Mouse (Mus musculus) midbrain, embryonic 13.5 days (tissue): ENCODE measurements around the gene Oard1. TPM values are rescaled to one million over a fixed set of nuclear protein-coding genes. Genes with fewer than 3 reads are reported as not detected.

Experiments
- ATAC-seq: fragments of 200-750 bp; cut with Nextera tagmentation; 2 replicates; pipeline ENCODE4 v1.8.0; 2017; ENCODE audit warnings: mild to moderate bottlenecking, moderate TSS enrichment, moderate library complexity
- H3K27ac ChIP-seq: fragments of 300-500 bp; sonication (generic); 2 replicates; pipeline ENCODE4 v1.5.1; 2015; ENCODE audit warnings: inconsistent platforms, mild to moderate bottlenecking, moderate library complexity
- H3K27me3 ChIP-seq: fragments of 300-500 bp; sonication (generic); 2 replicates; pipeline ENCODE4 v1.6.1; 2015; ENCODE audit warnings: mild to moderate bottlenecking, inconsistent platforms
- H3K36me3 ChIP-seq: fragments of 300-500 bp; sonication (generic); 2 replicates; pipeline ENCODE4 v1.6.1; 2015; ENCODE audit warnings: mild to moderate bottlenecking, inconsistent platforms
- H3K4me1 ChIP-seq: fragments of 300-500 bp; sonication (generic); replicated peaks from 2 replicates; pipeline ENCODE4 v1.6.1; 2015; ENCODE audit warnings: inconsistent platforms
- H3K4me2 ChIP-seq: fragments of 300-500 bp; sonication (generic); replicated peaks from 2 replicates; pipeline ENCODE4 v1.6.1; 2015; ENCODE audit warnings: moderate library complexity, mild to moderate bottlenecking, inconsistent platforms
- H3K4me3 ChIP-seq: fragments of 300-500 bp; sonication (generic); replicated peaks from 2 replicates; pipeline ENCODE4 v1.5.1; 2015; ENCODE audit warnings: mild to moderate bottlenecking, inconsistent platforms
- H3K9ac ChIP-seq: fragments of 300-500 bp; sonication (generic); replicated peaks from 2 replicates; pipeline ENCODE4 v1.6.1; 2015; ENCODE audit warnings: mild to moderate bottlenecking, inconsistent platforms
- H3K9me3 ChIP-seq: fragments of 300-500 bp; sonication (generic); 2 replicates; pipeline ENCODE4 v1.6.1; 2016; ENCODE audit warnings: mild to moderate bottlenecking, inconsistent platforms
- WGBS: fragments of 180-500 bp; shearing (Covaris S2); methylation state at CpG from one replicate; pipeline ENCODE4 v1.1.7; 2015; 5-methylcytosine and 5-hydroxymethylcytosine counted together
- polyA plus RNA-seq: library from polyadenylated mRNA; unstranded; fragments of >200 nt; fragmentation: Nextera tagmentation; extraction: Ambion mirVana; gene quantifications from 2 replicates; pipeline ENCODE4 v1.2.1, GENCODE M21; 2015

Gene Oard1
- polyA plus RNA-seq, 1 experiment from 2014 or later: 65.6 TPM

GRCm38 (mm10) chr17:48411241-48411640, 1.4 kb downstream of the Oard1 start:
- H3K27ac ChIP-seq: no peak overlapping the region; the same call in 1 of the 2 replicates
- H3K9ac ChIP-seq: peak overlapping the region; percentile 83

GRCm38 (mm10) chr17:48416011-48416410, 6.2 kb downstream of the Oard1 start:
- H3K9ac ChIP-seq: no peak overlapping the region
- no peaks in the 10 kb centered on the region for H3K9me3 ChIP-seq
- 84% methylated on average over 7 of the region's 7 CpGs for WGBS
- no peak overlapping the region for H3K4me2 ChIP-seq
- no peak overlapping the region for H3K27ac ChIP-seq
- peaks cover 13% of the 10 kb centered on the region for H3K4me1 ChIP-seq
- no peaks in the 10 kb centered on the region for H3K27me3 ChIP-seq
- no peak for ATAC-seq
- H3K36me3 ChIP-seq: peaks cover 30% of the 10 kb centered on the region
- no peak overlapping the region for H3K4me3 ChIP-seq

More at GRCm38 (mm10) chr17:48411241-48411640, 1.4 kb downstream of the Oard1 start:
- no peak for ATAC-seq
- no peaks in the 10 kb centered on the region for H3K9me3 ChIP-seq
- H3K36me3 ChIP-seq: peaks cover 22% of the 10 kb centered on the region
- 59% methylated on average over 8 of the region's 8 CpGs for WGBS
- H3K4me3 ChIP-seq: peak overlapping the region; percentile 88
- peaks cover 31% of the 10 kb centered on the region for H3K4me1 ChIP-seq
- no peaks in the 10 kb centered on the region for H3K27me3 ChIP-seq
- peak overlapping the region; percentile 81 for H3K4me2 ChIP-seq

GRCm38 (mm10) chr17:48416425-48417195, 6.8 kb downstream of the Oard1 start:
- peaks cover 7% of the 10 kb centered on the region for H3K4me1 ChIP-seq
- H3K9me3 ChIP-seq: no peaks in the 10 kb centered on the region
- 90% methylated on average over 14 of the region's 14 CpGs for WGBS
- no peak overlapping the region for H3K27ac ChIP-seq
- peak; percentile 89 for ATAC-seq
- H3K4me3 ChIP-seq: no peak overlapping the region
- H3K4me2 ChIP-seq: no peak overlapping the region
- no peak overlapping the region for H3K9ac ChIP-seq
- H3K36me3 ChIP-seq: peaks cover 30% of the 10 kb centered on the region
- H3K27me3 ChIP-seq: no peaks in the 10 kb centered on the region

- Histone ChIP-seq H3K27ac (no peak overlapping the region), H3K9ac (no peak overlapping the region), H3K27me3 (no peaks in the 10 kb centered on the region), H3K9me3 (no peaks in the 10 kb centered on the region), H3K36me3 (peaks cover 29% of the 10 kb centered on the region), H3K4me2 (no peak overlapping the region), H3K4me3 (no peak overlapping the region), H3K4me1 (no peaks in the 10 kb centered on the region)
- WGBS: 92% methylated on average over 6 of the region's 6 CpGs
- ATAC-seq: peak; percentile 52; the same call in 1 of the 2 replicates
Measured at GRCm38 (mm10) chr17:48417521-48417920, 7.7 kb downstream of the Oard1 start.

- no peak for ATAC-seq
- Histone ChIP-seq H3K27ac (no peak overlapping the region), H3K4me2 (no peak overlapping the region), H3K36me3 (peaks cover 25% of the 10 kb centered on the region), H3K27me3 (no peaks in the 10 kb centered on the region), H3K9me3 (no peaks in the 10 kb centered on the region), H3K9ac (no peak overlapping the region), H3K4me1 (no peaks in the 10 kb centered on the region), H3K4me3 (no peak overlapping the region)
- WGBS: 83% methylated on average over 7 of the region's 7 CpGs
Measured at GRCm38 (mm10) chr17:48418174-48418573, 8.4 kb downstream of the Oard1 start.

GRCm38 (mm10) chr17:48418781-48419180, 9.0 kb downstream of the Oard1 start:
- Histone ChIP-seq H3K27me3 (no peaks in the 10 kb centered on the region), H3K4me1 (no peaks in the 10 kb centered on the region), H3K9ac (no peak overlapping the region), H3K36me3 (peaks cover 23% of the 10 kb centered on the region), H3K4me2 (no peak overlapping the region), H3K27ac (no peak overlapping the region), H3K4me3 (no peak overlapping the region), H3K9me3 (no peaks in the 10 kb centered on the region)
- no peak for ATAC-seq
- 93% methylated on average over 1 of the region's 1 CpGs for WGBS

GRCm38 (mm10) chr17:48419571-48419970, 9.8 kb downstream of the Oard1 start:
- Histone ChIP-seq H3K27me3 (no peaks in the 10 kb centered on the region), H3K4me2 (no peak overlapping the region), H3K9me3 (no peaks in the 10 kb centered on the region), H3K9ac (no peak overlapping the region), H3K4me3 (no peak overlapping the region), H3K36me3 (peaks cover 18% of the 10 kb centered on the region), H3K27ac (no peak overlapping the region), H3K4me1 (no peaks in the 10 kb centered on the region)
- 69% methylated on average over 2 of the region's 2 CpGs for WGBS
- no peak for ATAC-seq

- Histone ChIP-seq H3K27me3 (no peaks in the 10 kb centered on the region), H3K4me3 (no peak overlapping the region), H3K4me2 (no peak overlapping the region), H3K36me3 (no peaks in the 10 kb centered on the region), H3K27ac (no peak overlapping the region), H3K9me3 (no peaks in the 10 kb centered on the region), H3K9ac (no peak overlapping the region), H3K4me1 (0 out of 2 replicates have a peak, but pooled peaks cover 3% of the 10 kb centered on the region)
- ATAC-seq: no peak
- WGBS: 87% methylated on average over 9 of the region's 9 CpGs
Measured at GRCm38 (mm10) chr17:48424237-48424636, 14.4 kb downstream of the Oard1 start.

GRCm38 (mm10) chr17:48425823-48426612, 16.2 kb downstream of the Oard1 start:
- no peaks in the 10 kb centered on the region for H3K36me3 ChIP-seq
- WGBS: 46% methylated on average over 9 of the region's 9 CpGs
- ATAC-seq: no peak
- no peak overlapping the region for H3K9ac ChIP-seq
- H3K4me2 ChIP-seq: no peak overlapping the region
- H3K9me3 ChIP-seq: no peaks in the 10 kb centered on the region
- H3K27ac ChIP-seq: no peak overlapping the region
- no peaks in the 10 kb centered on the region for H3K27me3 ChIP-seq
- H3K4me1 ChIP-seq: 0 out of 2 replicates have a peak, but pooled peaks cover 3% of the 10 kb centered on the region
- H3K4me3 ChIP-seq: no peak overlapping the region

GRCm38 (mm10) chr17:48426991-48427750, 17.4 kb downstream of the Oard1 start:
- Histone ChIP-seq H3K36me3 (no peaks in the 10 kb centered on the region), H3K4me2 (no peak overlapping the region), H3K27ac (no peak overlapping the region), H3K9ac (no peak overlapping the region), H3K27me3 (no peaks in the 10 kb centered on the region), H3K4me3 (no peak overlapping the region), H3K4me1 (0 out of 2 replicates have a peak, but pooled peaks cover 3% of the 10 kb centered on the region), H3K9me3 (no peaks in the 10 kb centered on the region)
- ATAC-seq: no peak; the same call in 1 of the 2 replicates
- 81% methylated on average over 13 of the region's 13 CpGs for WGBS

GRCm38 (mm10) chr17:48427852-48428530, 18.2 kb downstream of the Oard1 start:
- H3K4me3 ChIP-seq: no peak overlapping the region
- no peak overlapping the region for H3K9ac ChIP-seq
- H3K36me3 ChIP-seq: no peaks in the 10 kb centered on the region
- no peaks in the 10 kb centered on the region for H3K9me3 ChIP-seq
- H3K27ac ChIP-seq: no peak overlapping the region
- H3K4me2 ChIP-seq: no peak overlapping the region
- no peaks in the 10 kb centered on the region for H3K27me3 ChIP-seq
- H3K4me1 ChIP-seq: 0 out of 2 replicates have a peak, but pooled peaks cover 5% of the 10 kb centered on the region
- ATAC-seq: no peak
- WGBS: 75% methylated on average over 11 of the region's 11 CpGs
